Mouse (Mus musculus) lung, embryonic 15.5 days (tissue): ENCODE data around the gene Hist1h1t. TPM values are rescaled to one million over a fixed set of nuclear protein-coding genes. Genes with fewer than 3 reads are reported as not detected.
A peak's percentile ranks its signal among the peaks of the same experiment; 100 is the strongest.
"Not testable (repeated sequence)": the region's sequence is repeated elsewhere in the genome, so short reads cannot be mapped to it uniquely, and the experiment has no call there.

ENCODE experiments used
- ATAC-seq: fragments of 200-750 bp; cut with Nextera tagmentation; 2 replicates; pipeline ENCODE4 v1.8.0; 2017; ENCODE audit warnings: moderate number of reproducible peaks, borderline replicate concordance; ENCODE audit not compliant: low FRiP score, low TSS enrichment; ENCODE audit errors: extremely low read depth
- H3K27ac ChIP-seq: fragments of 300-500 bp; sonication (generic); 2 replicates; pipeline ENCODE4 v1.5.1; 2015; ENCODE audit warnings: moderate library complexity, mild to moderate bottlenecking, inconsistent platforms
- H3K27me3 ChIP-seq: fragments of 300-500 bp; sonication (generic); 2 replicates; pipeline ENCODE4 v1.6.1; 2015; ENCODE audit warnings: inconsistent platforms
- H3K36me3 ChIP-seq: fragments of 300-500 bp; sonication (generic); 2 replicates; pipeline ENCODE4 v1.6.1; 2015; ENCODE audit warnings: inconsistent platforms
- H3K4me1 ChIP-seq: fragments of 300-500 bp; sonication (generic); 2 replicates; pipeline ENCODE4 v1.6.1; 2015; ENCODE audit warnings: inconsistent platforms
- H3K4me2 ChIP-seq: fragments of 300-500 bp; sonication (generic); 2 replicates; pipeline ENCODE4 v1.6.1; 2015; ENCODE audit warnings: inconsistent platforms, mild to moderate bottlenecking, moderate library complexity
- H3K4me3 ChIP-seq: fragments of 300-500 bp; sonication (generic); 2 replicates; pipeline ENCODE4 v1.5.1; 2015; ENCODE audit warnings: mild to moderate bottlenecking, inconsistent platforms
- H3K9ac ChIP-seq: fragments of 300-500 bp; sonication (generic); 2 replicates; pipeline ENCODE4 v1.6.1; 2015; ENCODE audit warnings: inconsistent platforms
- H3K9me3 ChIP-seq: fragments of 300-500 bp; sonication (generic); 2 replicates; pipeline ENCODE4 v1.6.1; 2016; ENCODE audit warnings: inconsistent platforms
- WGBS: fragments of 180-500 bp; shearing (Covaris S2); methylation state at CpG from one replicate; pipeline ENCODE4 v1.1.7; 2015; 5-methylcytosine and 5-hydroxymethylcytosine counted together
- polyA plus RNA-seq: library from polyadenylated mRNA; unstranded; fragments of >200 nt; fragmentation: Nextera tagmentation; extraction: Ambion mirVana; gene quantifications from 2 replicates; pipeline ENCODE4 v1.2.1, GENCODE M21; 2015

The Hist1h1t gene
- 0.22 and 0.35 TPM in 2 replicates for polyA plus RNA-seq

DNA sequence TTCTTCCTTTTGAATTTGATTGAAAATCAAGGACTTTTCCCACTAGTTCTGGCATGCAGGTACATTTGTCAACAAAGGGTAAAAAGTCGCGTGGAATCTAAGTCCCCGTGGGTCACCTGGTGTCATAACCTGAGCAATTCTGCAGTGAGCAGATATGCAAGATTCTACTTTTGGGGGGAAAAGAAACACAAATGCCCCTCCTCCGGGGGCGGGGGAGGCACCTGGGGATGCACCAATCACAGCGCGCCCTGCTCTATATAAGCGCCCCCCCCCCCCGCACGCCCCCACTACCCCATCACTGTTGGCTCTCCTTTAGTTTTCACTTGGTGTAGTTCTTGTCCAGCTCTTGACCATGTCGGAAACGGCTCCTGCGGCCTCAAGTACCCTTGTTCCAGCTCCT lies at the start of gene Hist1h1t:
TSS of gene Hist1h1t (plus strand) at position 301 of the 400 bp plus-strand sequence.
- ATAC-seq, result no peak
- Histone ChIP-seq H3K9me3 (no peaks in the 10 kb centered on the region), H3K9ac (no peak within 1 kb of the TSS), H3K4me3 (no peak within 1 kb of the TSS), H3K4me1 (peaks cover 21% of the 10 kb centered on the region), H3K27me3 (no peaks in the 10 kb centered on the region), H3K36me3 (no peaks in the 10 kb centered on the region), H3K27ac (peak within 1 kb of the TSS; percentile 50), H3K4me2 (peak within 1 kb of the TSS; percentile 25)
- 46% methylated on average over 13 of the region's 13 CpGs for WGBS

DNA sequence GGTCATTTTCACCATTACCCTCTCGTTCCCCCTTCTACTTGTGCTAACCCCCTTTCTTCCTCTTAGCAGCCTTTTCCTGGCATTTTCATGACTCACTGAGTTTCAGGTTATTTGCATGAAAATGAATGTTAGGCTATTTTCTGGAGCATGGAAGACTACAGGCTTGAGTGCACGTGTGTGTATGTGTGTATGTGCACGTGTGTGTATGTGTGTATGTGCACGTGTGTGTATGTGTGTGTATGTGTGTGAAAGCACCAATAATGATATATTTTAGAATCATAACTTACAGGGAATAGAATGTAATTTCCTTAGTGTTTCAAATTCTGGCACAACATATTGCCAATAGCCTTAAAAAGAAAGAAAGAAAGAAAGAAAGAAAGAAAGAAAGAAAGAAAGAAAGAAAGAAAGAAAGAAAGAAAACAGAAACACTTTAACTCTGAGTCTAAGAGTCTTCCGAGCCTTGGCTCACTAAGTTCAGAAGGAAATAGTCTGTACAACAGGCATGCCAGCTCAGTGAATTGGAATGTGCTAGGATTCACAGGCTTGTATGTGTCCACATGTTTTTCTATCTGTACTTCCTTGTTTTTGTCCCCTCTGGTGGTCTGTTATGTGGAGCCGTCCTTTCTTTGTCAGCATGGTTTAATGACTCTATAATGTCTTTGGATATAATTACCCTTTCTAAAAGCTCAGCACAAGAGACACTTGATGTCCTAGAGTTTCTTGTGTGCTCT lies 35.8 kb upstream of the Hist1h1t start:
- Histone ChIP-seq H3K9me3 (no peaks in the 10 kb centered on the region), H3K4me1 (no peaks in the 10 kb centered on the region), H3K27me3 (no peaks in the 10 kb centered on the region), H3K36me3 (no peaks in the 10 kb centered on the region), H3K4me3 (no peak overlapping the region), H3K9ac (no peak overlapping the region), H3K27ac (no peak overlapping the region), H3K4me2 (no peak overlapping the region)
- WGBS, result 62% methylated on average over 6 of the region's 6 CpGs
- ATAC-seq, result no peak

DNA sequence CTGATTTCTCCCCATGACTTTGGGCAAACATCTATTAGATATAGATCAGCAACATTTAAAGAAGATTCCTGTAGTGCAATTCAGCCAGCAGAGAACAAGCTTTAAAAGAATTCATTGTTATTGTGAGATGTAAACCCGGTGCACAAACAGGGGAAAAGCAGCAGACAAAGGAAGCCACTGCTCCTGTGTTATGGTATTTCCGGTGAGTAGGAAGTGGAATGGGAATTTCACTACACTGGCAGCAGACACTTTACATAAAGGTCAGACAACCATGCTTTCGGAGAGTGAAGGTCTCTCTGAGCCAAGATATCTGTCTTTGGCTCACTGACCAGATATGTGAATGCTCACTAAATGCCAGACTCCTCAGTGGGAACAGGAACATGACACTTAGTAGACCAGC lies 33.1 kb upstream of the Hist1h1t start:
- H3K27me3 ChIP-seq, result no peaks in the 10 kb centered on the region
- no peak overlapping the region for H3K4me2 ChIP-seq
- ATAC-seq, result no peak
- no peaks in the 10 kb centered on the region for H3K9me3 ChIP-seq
- 50% methylated on average over 3 of the region's 3 CpGs for WGBS
- no peaks in the 10 kb centered on the region for H3K4me1 ChIP-seq
- no peak overlapping the region for H3K27ac ChIP-seq
- no peak overlapping the region for H3K4me3 ChIP-seq
- H3K36me3 ChIP-seq, result no peaks in the 10 kb centered on the region
- no peak overlapping the region for H3K9ac ChIP-seq

DNA sequence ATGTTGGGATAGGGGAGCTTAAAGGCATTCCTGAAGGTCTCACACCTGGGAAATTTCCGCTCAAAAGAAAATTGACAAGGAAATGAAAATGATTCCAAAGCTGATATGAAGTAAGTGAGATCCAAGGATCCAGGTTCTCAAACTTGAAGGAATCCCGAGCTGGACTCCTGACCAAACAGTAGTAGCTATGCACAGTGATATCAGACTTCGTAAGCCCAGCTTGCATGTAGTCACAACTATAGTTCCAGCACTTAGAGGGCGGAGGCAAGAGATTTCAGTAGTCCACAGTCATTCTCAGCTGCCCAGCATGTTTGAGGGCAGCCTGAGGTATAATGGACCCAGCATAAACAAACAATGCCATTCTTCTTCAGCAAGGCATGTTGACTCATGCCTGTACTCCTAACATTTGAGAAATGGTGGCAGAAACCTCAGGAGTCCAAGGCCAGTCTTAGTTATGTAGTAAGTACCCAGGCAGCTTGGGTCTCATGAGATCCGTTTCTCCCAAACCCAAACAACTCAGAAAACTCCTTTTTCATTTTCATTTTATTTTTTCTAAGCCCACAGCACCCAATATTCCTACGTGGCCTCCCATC lies 13.5 kb upstream of the Hist1h1t start:
- peak overlapping the region; percentile 51; the same call in 1 of the 2 replicates for H3K9ac ChIP-seq
- H3K4me1 ChIP-seq, result peaks cover 16% of the 10 kb centered on the region
- ATAC-seq, result no peak
- H3K4me3 ChIP-seq, result no peak overlapping the region
- H3K9me3 ChIP-seq, result no peaks in the 10 kb centered on the region
- H3K27ac ChIP-seq, result peak overlapping the region; percentile 99
- H3K36me3 ChIP-seq, result no peaks in the 10 kb centered on the region
- H3K27me3 ChIP-seq, result no peaks in the 10 kb centered on the region
- H3K4me2 ChIP-seq, result peak overlapping the region; percentile 59
- WGBS, result 70% methylated on average over 6 of the region's 6 CpGs

DNA sequence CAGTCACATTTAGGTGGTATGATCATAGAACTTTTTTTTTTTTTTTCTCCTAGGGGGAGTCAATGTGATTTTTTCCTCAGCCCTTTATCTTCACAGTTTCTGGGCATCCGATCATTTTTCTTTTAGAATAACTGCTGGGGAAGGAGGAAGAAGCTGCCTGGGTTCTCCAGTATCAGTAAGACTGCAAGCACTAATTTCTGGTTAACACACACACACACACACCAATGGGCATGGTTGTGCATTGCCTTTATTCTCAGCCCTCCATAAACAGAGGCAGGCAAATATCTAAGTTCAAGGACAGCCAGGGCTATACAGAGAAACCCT lies 13.0 kb upstream of the Hist1h1t start:
- Histone ChIP-seq H3K36me3 (no peaks in the 10 kb centered on the region), H3K9me3 (no peaks in the 10 kb centered on the region), H3K4me2 (peak overlapping the region; percentile 59), H3K27me3 (no peaks in the 10 kb centered on the region), H3K9ac (peak overlapping the region; percentile 51), H3K4me3 (peak overlapping the region; percentile 49), H3K4me1 (peaks cover 18% of the 10 kb centered on the region), H3K27ac (peak overlapping the region; percentile 99)
- 17% methylated on average over 1 of the region's 1 CpGs for WGBS
- ATAC-seq, result no peak

DNA sequence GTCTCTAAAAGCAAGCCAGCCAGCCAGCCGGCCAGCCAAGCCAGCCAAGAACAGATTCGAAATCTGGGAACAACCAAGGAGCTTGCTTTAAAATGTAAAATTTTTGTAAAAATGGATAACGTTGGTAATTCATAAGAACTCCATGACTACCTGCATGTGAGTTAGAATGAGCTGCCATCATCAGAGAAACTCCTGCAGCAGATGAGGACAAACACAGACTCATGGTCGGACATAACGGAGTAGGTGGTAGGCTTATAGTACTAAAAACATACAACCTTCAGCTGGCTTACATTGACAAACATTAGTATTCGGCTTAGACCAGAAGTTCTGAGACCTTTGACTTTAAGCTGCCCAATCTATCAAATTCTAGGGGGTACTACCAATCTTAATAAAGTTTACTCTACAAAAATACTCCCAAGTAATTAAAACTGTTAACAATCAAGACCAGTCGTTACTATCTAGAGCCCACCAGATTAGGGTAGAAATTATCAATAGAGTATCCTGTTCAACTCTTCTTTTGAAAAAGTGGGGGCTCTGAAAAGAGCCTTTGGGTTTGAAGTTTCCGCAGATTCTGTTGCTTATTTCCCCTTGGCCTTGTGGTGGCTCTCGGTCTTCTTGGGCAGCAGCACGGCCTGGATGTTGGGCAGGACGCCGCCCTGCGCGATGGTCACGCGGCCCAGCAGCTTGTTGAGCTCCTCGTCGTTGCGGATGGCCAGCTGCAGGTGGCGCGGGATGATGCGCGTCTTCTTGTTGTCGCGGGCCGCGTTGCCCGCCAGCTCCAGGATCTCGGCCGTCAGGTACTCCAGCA lies 12.5 kb upstream of the Hist1h1t start:
- peak overlapping the region; percentile 49 for H3K4me3 ChIP-seq
- H3K9me3 ChIP-seq, H3K27me3 ChIP-seq, H3K36me3 ChIP-seq: not testable (repeated sequence)
- peak overlapping the region; percentile 99 for H3K27ac ChIP-seq
- peak overlapping the region; percentile 59 for H3K4me2 ChIP-seq
- WGBS, result 6% methylated on average over 15 of the region's 30 CpGs
- H3K4me1 ChIP-seq, result peaks cover 18% of the 10 kb centered on the region
- ATAC-seq, result peak; percentile 29; the same call in 1 of the 2 replicates
- peak overlapping the region; percentile 51 for H3K9ac ChIP-seq

DNA sequence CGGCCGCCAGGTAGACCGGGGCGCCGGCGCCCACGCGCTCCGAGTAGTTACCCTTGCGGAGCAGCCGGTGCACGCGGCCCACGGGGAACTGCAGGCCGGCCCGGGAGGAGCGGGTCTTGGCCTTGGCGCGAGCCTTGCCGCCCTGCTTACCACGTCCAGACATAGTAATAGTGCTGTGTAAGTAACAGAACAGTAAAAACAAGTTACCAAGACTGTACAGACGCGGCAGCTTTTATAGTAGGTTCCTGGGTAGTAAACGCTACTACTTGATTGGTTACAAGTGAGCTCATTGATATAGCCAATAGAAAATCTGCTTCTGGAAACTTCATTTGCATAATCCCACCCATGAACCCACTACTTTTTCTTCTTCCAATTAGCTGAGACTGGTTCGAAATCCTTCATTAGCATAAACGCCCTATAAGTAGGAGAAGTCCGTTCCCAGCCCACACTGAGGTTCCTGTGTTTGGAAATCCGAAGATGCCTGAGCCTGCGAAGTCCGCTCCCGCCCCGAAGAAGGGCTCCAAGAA lies 11.8 kb upstream of the Hist1h1t start, which contains the start of the genes Hist1h2ac and Hist1h2bc:
TSS of gene Hist1h2ac (minus strand) at position 194 of the 527 bp plus-strand sequence.
TSS of gene Hist1h2bc (plus strand) at position 445 of the 527 bp plus-strand sequence.
- whole genome bisulfite sequencing, result under 1% methylated on average over 27 of the region's 32 CpGs
- H3K9ac ChIP-seq, result peak within 1 kb of the TSS; percentile 66
- no peaks in the 10 kb centered on the region for H3K27me3 ChIP-seq
- H3K4me2 ChIP-seq, result peak within 1 kb of the TSS; percentile 65
- peak within 1 kb of the TSS; percentile 49 for H3K4me3 ChIP-seq
- ATAC-seq, result peak; percentile 98
- H3K4me1 ChIP-seq, result peaks cover 18% of the 10 kb centered on the region
- H3K36me3 ChIP-seq, result no peaks in the 10 kb centered on the region
- H3K27ac ChIP-seq, result peak within 1 kb of the TSS; percentile 99
- no peaks in the 10 kb centered on the region for H3K9me3 ChIP-seq

DNA sequence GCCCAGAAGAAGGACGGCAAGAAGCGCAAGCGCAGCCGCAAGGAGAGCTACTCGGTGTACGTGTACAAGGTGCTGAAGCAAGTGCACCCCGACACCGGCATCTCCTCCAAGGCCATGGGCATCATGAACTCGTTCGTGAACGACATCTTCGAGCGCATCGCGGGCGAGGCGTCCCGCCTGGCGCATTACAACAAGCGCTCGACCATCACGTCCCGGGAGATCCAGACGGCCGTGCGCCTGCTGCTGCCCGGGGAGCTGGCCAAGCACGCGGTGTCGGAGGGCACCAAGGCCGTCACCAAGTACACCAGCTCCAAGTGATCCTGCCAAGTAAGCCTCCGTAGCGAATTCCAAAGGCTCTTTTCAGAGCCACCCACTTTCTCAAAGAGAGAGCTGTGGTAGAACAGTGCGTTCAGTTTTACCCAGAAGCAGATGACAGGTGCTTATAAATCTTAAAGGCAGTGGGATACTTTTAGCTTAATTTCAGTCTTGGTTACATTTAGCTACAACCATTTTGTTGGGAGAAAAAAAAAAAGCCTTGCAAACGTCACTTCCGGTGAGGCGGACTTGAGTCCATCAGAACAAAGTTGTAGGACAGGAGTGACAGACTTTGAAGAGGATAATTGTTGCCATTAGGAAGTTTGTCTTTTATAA lies 11.2 kb upstream of the Hist1h1t start:
- not testable (repeated sequence) for H3K9me3 ChIP-seq, H3K27me3 ChIP-seq, H3K36me3 ChIP-seq
- Histone ChIP-seq H3K4me3 (peak overlapping the region; percentile 49), H3K9ac (peak overlapping the region; percentile 66), H3K27ac (peak overlapping the region; percentile 99), H3K4me1 (peaks cover 18% of the 10 kb centered on the region), H3K4me2 (peak overlapping the region; percentile 65)
- under 1% methylated on average over 13 of the region's 37 CpGs for WGBS
- ATAC-seq, result peak; percentile 13

DNA sequence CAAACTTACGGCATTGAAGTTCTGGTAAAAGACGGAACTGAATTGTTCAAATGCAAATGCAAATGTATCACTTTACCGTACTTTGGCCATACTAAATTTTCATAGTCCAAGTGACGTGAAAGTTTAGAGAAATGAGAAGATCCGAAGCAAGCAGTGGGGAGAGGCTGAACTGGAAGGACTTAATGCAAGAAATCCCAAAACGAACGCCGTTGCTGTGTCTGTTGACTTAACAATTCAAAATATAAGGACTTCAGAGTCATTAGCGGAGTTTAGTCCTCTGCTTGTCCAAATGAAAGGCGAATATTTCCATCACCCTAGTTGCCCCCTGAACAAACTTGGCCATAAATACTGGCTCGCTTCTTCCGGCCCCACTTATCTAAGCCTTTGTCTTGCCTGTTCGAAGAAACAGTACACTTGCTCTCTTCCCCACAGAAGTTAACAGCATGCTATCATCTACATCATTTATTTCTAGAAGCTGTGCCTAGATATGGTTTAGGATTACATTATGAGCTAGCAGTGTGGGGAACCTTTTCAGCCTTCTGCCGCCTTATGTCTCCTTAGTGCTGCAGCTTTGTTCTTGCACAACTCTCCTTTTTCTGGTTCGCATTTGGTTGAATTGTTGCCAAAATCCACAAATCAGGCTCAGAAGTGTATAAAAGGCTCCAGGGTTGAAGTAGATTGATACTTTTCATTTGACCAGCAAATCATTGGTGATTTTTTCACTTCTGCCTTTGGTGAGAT lies 10.3 kb upstream of the Hist1h1t start:
- Histone ChIP-seq H3K4me1 (peaks cover 18% of the 10 kb centered on the region), H3K4me3 (peak overlapping the region; percentile 49), H3K36me3 (no peaks in the 10 kb centered on the region), H3K9ac (peak overlapping the region; percentile 66), H3K27ac (peak overlapping the region; percentile 99), H3K27me3 (no peaks in the 10 kb centered on the region), H3K4me2 (peak overlapping the region; percentile 65), H3K9me3 (no peaks in the 10 kb centered on the region)
- ATAC-seq, result no peak
- 1% methylated on average over 15 of the region's 15 CpGs for WGBS

DNA sequence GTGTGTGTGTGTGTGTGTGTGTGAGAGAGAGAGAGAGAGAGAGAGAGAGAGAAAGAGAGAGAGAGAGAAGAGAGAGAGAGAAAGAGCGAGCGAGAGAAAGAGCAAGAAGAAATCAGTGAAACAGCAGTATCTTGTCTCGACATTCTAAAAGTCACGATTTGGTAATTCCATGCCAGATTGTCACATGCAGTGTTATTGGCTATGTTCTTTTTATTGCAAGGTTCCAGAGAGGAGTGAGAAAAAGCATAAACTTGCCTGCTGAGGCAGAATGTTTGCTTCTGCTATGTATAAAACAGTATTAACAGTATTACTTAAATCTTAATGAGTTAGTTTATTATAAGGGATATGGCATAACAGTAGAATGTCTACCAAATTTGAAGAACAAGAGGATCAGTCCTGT lies 9.6 kb upstream of the Hist1h1t start:
- peaks cover 18% of the 10 kb centered on the region for H3K4me1 ChIP-seq
- H3K9ac ChIP-seq, result peak overlapping the region; percentile 66
- 21% methylated on average over 4 of the region's 4 CpGs for WGBS
- peak overlapping the region; percentile 65 for H3K4me2 ChIP-seq
- no peak for ATAC-seq
- H3K4me3 ChIP-seq, result peak overlapping the region; percentile 49
- H3K27me3 ChIP-seq, result no peaks in the 10 kb centered on the region
- no peaks in the 10 kb centered on the region for H3K9me3 ChIP-seq
- peak overlapping the region; percentile 99 for H3K27ac ChIP-seq
- H3K36me3 ChIP-seq, result no peaks in the 10 kb centered on the region

DNA sequence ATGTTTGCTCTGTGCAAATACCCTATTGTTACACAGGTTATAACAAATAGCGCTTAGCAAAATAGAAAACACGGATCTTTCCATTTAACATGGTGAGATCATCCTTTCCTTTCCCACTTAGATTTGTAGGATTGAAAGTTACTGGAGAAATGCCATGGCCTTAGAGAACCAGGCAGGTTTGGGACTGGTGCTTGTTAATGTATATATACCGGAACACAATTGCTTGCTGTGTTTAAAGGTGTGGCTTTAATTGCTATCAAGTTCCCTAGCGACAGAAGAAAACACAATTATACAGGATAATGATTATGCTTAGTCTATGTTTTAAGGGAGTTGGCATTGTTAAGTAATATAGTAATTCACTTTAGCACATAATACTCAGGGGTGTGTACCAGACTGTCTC lies 8.4 kb upstream of the Hist1h1t start:
- ATAC-seq, result no peak
- no peak overlapping the region for H3K9ac ChIP-seq
- no peak overlapping the region for H3K4me3 ChIP-seq
- peaks cover 16% of the 10 kb centered on the region for H3K4me1 ChIP-seq
- H3K4me2 ChIP-seq, result no peak overlapping the region
- H3K9me3 ChIP-seq, result no peaks in the 10 kb centered on the region
- no peak overlapping the region for H3K27ac ChIP-seq
- WGBS, result 73% methylated on average over 4 of the region's 4 CpGs
- no peaks in the 10 kb centered on the region for H3K36me3 ChIP-seq
- no peaks in the 10 kb centered on the region for H3K27me3 ChIP-seq
